Mouse (Mus musculus): ENCODE results near the gene Fam83f.

The Fam83f gene

GRCm38 (mm10) chr15:80664444-80664843 is 7.2 kb upstream of the Fam83f start:
- DNase-seq (ENCODE audit: low read depth, low spot score), result no peak

GRCm38 (mm10) chr15:80672810-80673209 is 1.2 kb downstream of the Fam83f start:
- no peak for DNase-seq (ENCODE audit: low read depth, low spot score)

- DNase-seq (ENCODE audit: low read depth, low spot score), result no peak
Measured at GRCm38 (mm10) chr15:80673337-80674095, 1.9 kb downstream of the Fam83f start.

- DNase-seq (ENCODE audit: low read depth, low spot score), result no peak
Measured at GRCm38 (mm10) chr15:80674700-80675099, 3.1 kb downstream of the Fam83f start.

GRCm38 (mm10) chr15:80679515-80680215 is 8.0 kb downstream of the Fam83f start:
- DNase-seq (ENCODE audit: low read depth, low spot score), result no peak

- DNase-seq (ENCODE audit: low read depth, low spot score), result no peak
Measured at GRCm38 (mm10) chr15:80680347-80681030, 8.8 kb downstream of the Fam83f start.

GRCm38 (mm10) chr15:80681466-80681881 is 9.8 kb downstream of the Fam83f start:
- no peak for DNase-seq (ENCODE audit: low read depth, low spot score)

GRCm38 (mm10) chr15:80682343-80682742 is 10.7 kb downstream of the Fam83f start:
- no peak for DNase-seq (ENCODE audit: low read depth, low spot score)

GRCm38 (mm10) chr15:80683151-80683550 is 11.5 kb downstream of the Fam83f start:
- no peak for DNase-seq (ENCODE audit: low read depth, low spot score)

- no peak for DNase-seq (ENCODE audit: low read depth, low spot score)
Measured at GRCm38 (mm10) chr15:80683990-80684389, 12.3 kb downstream of the Fam83f start.

- DNase-seq (ENCODE audit: low read depth, low spot score), result no peak
Measured at GRCm38 (mm10) chr15:80684786-80685602, 13.3 kb downstream of the Fam83f start.

GRCm38 (mm10) chr15:80685603-80685895 is 13.9 kb downstream of the Fam83f start:
- no peak for DNase-seq (ENCODE audit: low read depth, low spot score)

- no peak for DNase-seq (ENCODE audit: low read depth, low spot score)
Measured at GRCm38 (mm10) chr15:80688536-80688935, 16.9 kb downstream of the Fam83f start.

GRCm38 (mm10) chr15:80693492-80693891 is 21.8 kb downstream of the Fam83f start:
- DNase-seq (ENCODE audit: low read depth, low spot score), result no peak

- DNase-seq (ENCODE audit: low read depth, low spot score), result no peak
Measured at GRCm38 (mm10) chr15:80694125-80694910, 22.7 kb downstream of the Fam83f start.

GRCm38 (mm10) chr15:80697564-80697963 is 25.9 kb downstream of the Fam83f start:
- no peak for DNase-seq (ENCODE audit: low read depth, low spot score)

GRCm38 (mm10) chr15:80701481-80702257 is 30.0 kb downstream of the Fam83f start:
- no peak for DNase-seq (ENCODE audit: low read depth, low spot score)

- DNase-seq (ENCODE audit: low read depth, low spot score), result no peak
Measured at GRCm38 (mm10) chr15:80702910-80703309, 31.3 kb downstream of the Fam83f start.

- no peak for DNase-seq (ENCODE audit: low read depth, low spot score)
Measured at GRCm38 (mm10) chr15:80703495-80703894, 31.8 kb downstream of the Fam83f start.

GRCm38 (mm10) chr15:80704267-80704666 is 32.6 kb downstream of the Fam83f start:
- peak; percentile 43 for DNase-seq (ENCODE audit: low read depth, low spot score)

All from c-Kit-negative CD71-positive TER-119-positive erythroid progenitor cells, embryonic 14.5 days (primary cell).